Comparison of ENCODE assay signal across 25 mouse cellular contexts in the genomic region with DNA sequence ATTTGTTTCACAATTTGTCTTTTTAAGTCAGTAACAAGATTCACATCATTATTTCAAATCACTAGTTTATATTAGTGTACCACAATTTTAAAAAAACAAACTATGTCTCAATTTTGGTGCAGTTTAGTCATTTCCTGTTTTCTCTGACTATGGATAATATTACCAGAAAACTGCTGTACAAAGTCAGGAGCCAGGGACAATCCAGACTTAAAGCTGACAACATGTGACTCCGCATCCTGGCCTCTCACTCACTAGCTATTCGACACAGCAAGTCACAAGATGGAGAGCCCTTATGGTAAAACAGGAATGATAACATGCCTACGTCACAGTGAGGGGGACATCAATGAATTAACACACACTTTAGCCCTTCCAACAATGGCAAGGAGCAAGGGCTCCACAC. TPM values are rescaled to one million over a fixed set of nuclear protein-coding genes. Genes with fewer than 3 reads are reported as not detected.
DNase-seq lines count a peak whose midpoint lies in the region; ATAC-seq and TF ChIP-seq lines count a peak whose summit lies in the region.
"Had no signal": no experiment of that assay in that cellular context is flagged by ENCODE, and none has a peak within 500 bp of the region (broad histone marks: within the 10 kb centered on the region; RNA-seq: fewer than 3 reads in every experiment).

No protein-coding gene starts in this region.

- peak; percentile 76 for DNase-seq in heart, adult 11 months
- no peak for DNase-seq in heart, adult 18-20 months
- DNase-seq in left cerebral cortex, adult 8-10 months (ENCODE audit: low spot score in 2 of 2): no peak
- DNase-seq in kidney, adult 9 months: no peak
- no peak for DNase-seq in left cerebral cortex, postnatal 36 days (ENCODE audit: low spot score in 2 of 2)
- DNase-seq: adrenal gland, postnatal 10 days; cerebellum, adult 8-10 months; forebrain, postnatal 0 days; gastrocnemius, postnatal 14 days; lung, postnatal 14 days had no signal

- WGBS in macrophage (ENCODE audit: missing documents): 81% methylated on average over 3 of the region's 3 CpGs

- intact Hi-C loops in left cerebral cortex, postnatal 36 days (cut with DNase I): no loop called here

- H3ac ChIP-seq in C2C12 (ENCODE audit: control insufficient read depth, insufficient read length, low read depth): no peak overlapping the region

- H3K79me3 ChIP-seq in C2C12 (ENCODE audit: low read depth): peaks cover 17% of the 10 kb centered on the region

- H3K27me3 ChIP-seq in C2C12 (ENCODE audit: control insufficient read depth, insufficient read depth, insufficient read length): no peaks in the 10 kb centered on the region
- H3K27me3 ChIP-seq: hindbrain, embryonic 12.5 days; limb, embryonic 12.5 days; megakaryocyte, embryonic 14.5 days; midbrain, embryonic 15.5 days had no signal

- H3K4me3 ChIP-seq in C2C12 (ENCODE audit: insufficient read depth, poor library complexity, severe bottlenecking) (no peak overlapping the region), macrophage (ENCODE audit: inconsistent target) (no peak overlapping the region)
- H3K4me3 ChIP-seq: hindbrain, embryonic 12.5 days; limb, embryonic 12.5 days; megakaryocyte, embryonic 14.5 days; midbrain, embryonic 15.5 days had no signal

- peaks cover 23% of the 10 kb centered on the region for H3K36me3 ChIP-seq in C2C12 (ENCODE audit: control insufficient read depth, insufficient read depth)
- peaks cover 13% of the 10 kb centered on the region; the same call in 1 of the 2 replicates for H3K36me3 ChIP-seq in macrophage (ENCODE audit: inconsistent target)
- H3K36me3 ChIP-seq: midbrain, embryonic 15.5 days had no signal

- TF ChIP-seq CTCF in C2C12 (IDR thresholded peaks at IDR 0.05; ENCODE audit: control insufficient read depth, insufficient read depth, insufficient read length): no peak

- peak overlapping the region; percentile 60 for H3K27ac ChIP-seq in macrophage
- H3K27ac ChIP-seq: hindbrain, embryonic 12.5 days; limb, embryonic 12.5 days; midbrain, embryonic 15.5 days had no signal

- H3K79me2 ChIP-seq in C2C12 (ENCODE audit: control insufficient read depth, insufficient read depth): peaks cover 47% of the 10 kb centered on the region
- peaks cover 38% of the 10 kb centered on the region; the same call in 1 of the 2 replicates for H3K79me2 ChIP-seq in macrophage (ENCODE audit: inconsistent target)

- ATAC-seq in erythroid progenitor cell, adult 5-6 weeks (replicated peaks; ENCODE audit: low FRiP score, poor library complexity, severe bottlenecking): peak; percentile 9; the same call in 1 of the 2 replicates
- ATAC-seq: activated CD4-positive, CD25-positive, alpha-beta regulatory T cell, adult 4 months; forebrain, postnatal 0 days; intestine, postnatal 0 days; midbrain, embryonic 15.5 days had no signal

TF ChIP-seq in C2C12, 6 proteins besides CTCF, POLR2A, EP300 and RAD21:
- TF ChIP-seq CEBPB (IDR thresholded peaks at IDR 0.05; ENCODE audit: low read depth) (peak; percentile 45), USF1 (IDR thresholded peaks at IDR 0.05; ENCODE audit: low read depth) (peak; percentile 65), FOSL1 (IDR thresholded peaks at IDR 0.05; ENCODE audit: insufficient read depth, low read length, poor library complexity, severe bottlenecking) (no peak)

RNA-seq across cellular contexts. Expression of a gene that starts 20.7 kb away (rescaled TPM):
- total RNA-seq in heart, adult 18-20 months (2021): not detected
- polyA plus RNA-seq in C2C12 (2012; fragmentation: generic; extraction: Trizol) (0.12 TPM), macrophage (2018) (0.10 TPM in 1 of 3 replicates, not detected in the others)
- total RNA-seq in erythroid progenitor cell, adult 5-6 weeks (2015; ENCODE audit: low replicate concordance): not detected in 2 replicates
- total RNA-seq in erythroid progenitor cell, adult 5-6 weeks (2017; ENCODE audit: low replicate concordance): not detected in 2 replicates
- total RNA-seq in macrophage (2018; cell fraction: chromatin; rRNA removed): 1 to 10 TPM in 14 of 26 experiments, under 1 TPM in 9, not detected in 3; 0.33 to 3.4 (median 1.3) TPM
- under 1 TPM in 10 of 26 experiments, not detected in 16; 0.06 to 0.19 (median 0.10) TPM for total RNA-seq in macrophage (2018; cell fraction: cytosol; rRNA removed)
- total RNA-seq in macrophage (2018; cell fraction: nucleus; rRNA removed): 1 to 10 TPM in 7 of 26 experiments, under 1 TPM in 13, not detected in 6; 0.45 to 2.6 (median 0.77) TPM
- under 1 TPM in 1 of 4 experiments, not detected in 3; 0.25 TPM for total RNA-seq in left cerebral cortex, adult 8-10 months (2022)
- total RNA-seq in left cerebral cortex, postnatal 36 days (2021): under 1 TPM in 1 of 2 experiments, not detected in 1; 0.30 TPM
- total RNA-seq: gastrocnemius, postnatal 14 days; heart, postnatal 25 days had no signal
- polyA plus RNA-seq: activated CD4-positive, CD25-positive, alpha-beta regulatory T cell, adult 4 months; embryonic facial prominence, embryonic 14.5 days; forebrain, postnatal 0 days; heart, embryonic 14.5 days; intestine, postnatal 0 days; liver, embryonic 16.5 days; spleen, adult 2 months; stomach, embryonic 14.5 days had no signal

RNA-seq across cellular contexts. Expression of a gene that starts 49.3 kb away (rescaled TPM):
- total RNA-seq in heart, adult 18-20 months (2021): 10 to 100 TPM; 91.8 to 92.7 TPM
- 58.3 TPM for polyA plus RNA-seq in C2C12 (2012; fragmentation: generic; extraction: Trizol)
- 39.3 and 51.6 TPM in 2 replicates for total RNA-seq in erythroid progenitor cell, adult 5-6 weeks (2015; ENCODE audit: low replicate concordance)
- 30.6 and 32.3 TPM in 2 replicates for total RNA-seq in erythroid progenitor cell, adult 5-6 weeks (2017; ENCODE audit: low replicate concordance)
- total RNA-seq in macrophage (2018; cell fraction: chromatin; rRNA removed): 10 to 100 TPM; 10.4 to 30.8 (median 18.0) TPM
- 10 to 100 TPM; 65.7 to 93.2 (median 73.0) TPM for total RNA-seq in macrophage (2018; cell fraction: cytosol; rRNA removed)
- 10 to 100 TPM; 20.1 to 55.1 (median 38.7) TPM for total RNA-seq in macrophage (2018; cell fraction: nucleus; rRNA removed)
- 55.9 to 98.6 TPM (median 79.0 TPM) in 3 replicates for polyA plus RNA-seq in macrophage (2018)
- 100 to 1,000 TPM; 127 to 162 (median 147) TPM for total RNA-seq in left cerebral cortex, adult 8-10 months (2022)
- 100 to 1,000 TPM; 157 to 164 TPM for total RNA-seq in left cerebral cortex, postnatal 36 days (2021)
